ENCODE assay signal across 18 mouse cellular contexts in genomic region chr5:100437086-100437485, GRCm38 (mm10). TPM values are rescaled to one million over a fixed set of nuclear protein-coding genes. Genes with fewer than 3 reads are reported as not detected.
DNase-seq lines count a peak whose midpoint lies in the region; ATAC-seq and TF ChIP-seq lines count a peak whose summit lies in the region.
"Had no signal": no experiment of that assay in that cellular context is flagged by ENCODE, and none has a peak within 500 bp of the region (broad histone marks: within the 10 kb centered on the region; RNA-seq: fewer than 3 reads in every experiment).

No protein-coding gene starts in this region.

- dilution Hi-C loops in CH12.LX (cut with MboI; ENCODE audit: extremely low pct_ligation_motif_present, extremely low pct_unique_long_range_greater_than_20kb, low sequenced_read_pairs), result no loop called here

- H3K79me2 ChIP-seq in CH12.LX (replicated peaks; ENCODE audit: control insufficient read depth, extremely low read depth, insufficient read depth, poor library complexity, severe bottlenecking), result no peaks in the 10 kb centered on the region

- no peak overlapping the region for H3K9ac ChIP-seq in liver, embryonic 14.5 days (replicated peaks)
- H3K9ac ChIP-seq in liver, embryonic 11.5 days (ENCODE audit: low read depth, low read length), result no peak overlapping the region
- H3K9ac ChIP-seq in CH12.LX (ENCODE audit: insufficient read depth, low read depth), result no peak overlapping the region
- H3K9ac ChIP-seq: heart, embryonic 15.5 days; hindbrain, embryonic 13.5 days; neural tube, embryonic 12.5 days had no signal

- H3K36me3 ChIP-seq in liver, embryonic 14.5 days (replicated peaks; ENCODE audit: control insufficient read depth, insufficient read depth, low read depth), result peaks cover 12% of the 10 kb centered on the region
- H3K36me3 ChIP-seq in liver, embryonic 11.5 days (ENCODE audit: control insufficient read depth, insufficient read depth, low read length), result peaks cover 6% of the 10 kb centered on the region
- H3K36me3 ChIP-seq in CH12.LX (replicated peaks in 1 of 2; ENCODE audit: control insufficient read depth in 1 of 2, insufficient read depth in 1 of 2, low read length in 1 of 2), result peaks cover 21 to 55% of the 10 kb centered on the region in 2 experiments
- H3K36me3 ChIP-seq: heart, embryonic 15.5 days had no signal

- TF ChIP-seq RAD21 in CH12.LX (IDR thresholded peaks at IDR 0.05; ENCODE audit: low read depth, low read length), result no peak

- WGBS in liver, embryonic 14.5 days (ENCODE audit: insufficient replicate concordance), result 92% methylated on average over 4 of the region's 4 CpGs
- 95% methylated on average over 4 of the region's 4 CpGs for WGBS in liver, embryonic 11.5 days

- TF ChIP-seq POLR2A in CH12.LX (IDR thresholded peaks at IDR 0.05; ENCODE audit: low read depth, low read length), result no peak

- H3K9me3 ChIP-seq in liver, embryonic 14.5 days (ENCODE audit: control insufficient read depth, low read length), result no peaks in the 10 kb centered on the region
- H3K9me3 ChIP-seq in liver, embryonic 11.5 days (ENCODE audit: control insufficient read depth, low read length), result 0 out of 2 replicates have a peak, but pooled peaks cover 3% of the 10 kb centered on the region
- H3K9me3 ChIP-seq in CH12.LX (replicated peaks; ENCODE audit: low read length), result peaks cover 6% of the 10 kb centered on the region
- H3K9me3 ChIP-seq: heart, embryonic 15.5 days; hindbrain, embryonic 13.5 days; neural tube, embryonic 12.5 days had no signal

- no peak overlapping the region for H3K4me3 ChIP-seq in liver, embryonic 14.5 days (ENCODE audit: insufficient read depth in 1 of 2, low read depth in 2 of 2, low read length in 2 of 2)
- no peak overlapping the region for H3K4me3 ChIP-seq in liver, embryonic 11.5 days (ENCODE audit: low read depth, low read length)
- no peak overlapping the region for H3K4me3 ChIP-seq in CH12.LX (replicated peaks in 1 of 3; ENCODE audit: low read depth in 2 of 3, low read length in 2 of 3, poor library complexity in 1 of 3)
- H3K4me3 ChIP-seq: heart, embryonic 15.5 days; hindbrain, embryonic 13.5 days; megakaryocyte, embryonic 14.5 days; neural tube, embryonic 12.5 days had no signal

- no peak for ATAC-seq in liver, embryonic 14.5 days (ENCODE audit: insufficient read depth)
- no peak for ATAC-seq in liver, embryonic 11.5 days (replicated peaks; ENCODE audit: low FRiP score)

- DNase-seq in heart, adult 11 months, result peak; percentile 83
- DNase-seq in heart, postnatal 36 days, result no peak
- DNase-seq in liver, embryonic 14.5 days (ENCODE audit: low read depth in 3 of 3, low spot score in 3 of 3), result no peak
- no peak for DNase-seq in liver, embryonic 11.5 days (ENCODE audit: low spot score)
- no peak for DNase-seq in CH12.LX (ENCODE audit: extremely low read depth)
- DNase-seq in induced T-regulatory cell, adult 2 months (ENCODE audit: low read depth), result peak; percentile 25
- no peak for DNase-seq in embryo, embryonic 9.5 days (ENCODE audit: extremely low spot score)
- no peak for DNase-seq in adrenal gland, adult 2 months
- DNase-seq: cerebellum, adult 11 months; cerebellum, postnatal 25 days; kidney, adult 18-20 months; left cerebral cortex, postnatal 4 days; right cerebral cortex, postnatal 25 days; thymus, adult 2 months had no signal

- in situ Hi-C loops in CH12.LX (cut with MboI; ENCODE audit: low pct_ligation_motif_present, low pct_unique_long_range_greater_than_20kb, low sequenced_read_pairs), result no loop called here

- peak; percentile 66 for TF ChIP-seq CTCF in liver, embryonic 14.5 days (IDR thresholded peaks at IDR 0.05; ENCODE audit: low read depth)
- TF ChIP-seq CTCF in CH12.LX (conservative IDR thresholded peaks at IDR 0.05 in 1 of 2, IDR thresholded peaks at IDR 0.05 in 1 of 2; ENCODE audit: low read depth in 2 of 2, low read length in 2 of 2), result peak; percentile 22 to 27; a peak in 2 of 4 replicates

- H3K4me2 ChIP-seq in liver, embryonic 14.5 days (ENCODE audit: low read depth), result no peak overlapping the region
- H3K4me2 ChIP-seq in liver, embryonic 11.5 days, result no peak overlapping the region
- H3K4me2 ChIP-seq in CH12.LX (ENCODE audit: insufficient read depth, low read depth, poor library complexity, severe bottlenecking), result no peak overlapping the region
- H3K4me2 ChIP-seq: heart, embryonic 15.5 days; hindbrain, embryonic 13.5 days; neural tube, embryonic 12.5 days had no signal

- intact Hi-C loops in heart, postnatal 36 days (cut with DNase I), result no loop called here

- TF ChIP-seq EP300 in liver, embryonic 14.5 days (IDR thresholded peaks at IDR 0.05; ENCODE audit: low read depth), result no peak
- TF ChIP-seq EP300 in CH12.LX (IDR thresholded peaks at IDR 0.05; ENCODE audit: low read length), result no peak

- no peaks in the 10 kb centered on the region for H3K4me1 ChIP-seq in liver, embryonic 14.5 days (replicated peaks; ENCODE audit: control insufficient read depth in 2 of 2, insufficient read depth in 2 of 2, low read length in 1 of 2)
- H3K4me1 ChIP-seq in liver, embryonic 11.5 days (replicated peaks; ENCODE audit: control insufficient read depth, insufficient read depth, low read length), result no peaks in the 10 kb centered on the region
- H3K4me1 ChIP-seq in CH12.LX (ENCODE audit: control insufficient read depth in 1 of 2, insufficient read depth in 2 of 2), result peaks cover 4 to 18% of the 10 kb centered on the region in 2 experiments
- H3K4me1 ChIP-seq: heart, embryonic 15.5 days; hindbrain, embryonic 13.5 days; neural tube, embryonic 12.5 days had no signal

- H3K27ac ChIP-seq in liver, embryonic 14.5 days, result no peak overlapping the region
- no peak overlapping the region for H3K27ac ChIP-seq in liver, embryonic 11.5 days (ENCODE audit: low read depth, low read length)
- H3K27ac ChIP-seq in CH12.LX (ENCODE audit: insufficient read depth, low read depth), result no peak overlapping the region
- H3K27ac ChIP-seq: heart, embryonic 15.5 days; hindbrain, embryonic 13.5 days; neural tube, embryonic 12.5 days had no signal

- H3K27me3 ChIP-seq in liver, embryonic 14.5 days (ENCODE audit: control insufficient read depth, insufficient read depth, low read length), result no peaks in the 10 kb centered on the region
- no peaks in the 10 kb centered on the region for H3K27me3 ChIP-seq in liver, embryonic 11.5 days (replicated peaks; ENCODE audit: control insufficient read depth, insufficient read depth, low read length)
- no peaks in the 10 kb centered on the region for H3K27me3 ChIP-seq in CH12.LX (replicated peaks)
- H3K27me3 ChIP-seq: heart, embryonic 15.5 days; hindbrain, embryonic 13.5 days; megakaryocyte, embryonic 14.5 days; neural tube, embryonic 12.5 days had no signal

TF ChIP-seq in CH12.LX, 34 proteins besides CTCF, POLR2A, EP300 and RAD21:
- no peak for TF ChIP-seq SMC3 (IDR thresholded peaks at IDR 0.05; ENCODE audit: low read depth, low read length)

RNA-seq across cellular contexts. Expression of gene Sec31a, which starts 21.1 kb away (rescaled TPM):
- 100 to 1,000 TPM; 109 TPM for total RNA-seq in heart, postnatal 36 days (2021)
- polyA plus RNA-seq in liver, embryonic 14.5 days (2012; rRNA removed), result 48.5 and 56.2 TPM in 2 replicates
- polyA plus RNA-seq in liver, embryonic 14.5 days (2014; fragmentation: Nextera tagmentation; extraction: Ambion mirVana), result 43.6 and 44.8 TPM in 2 replicates
- polyA plus RNA-seq in liver, embryonic 11.5 days (2014; fragmentation: Nextera tagmentation; extraction: Ambion mirVana), result 125 and 131 TPM in 2 replicates
- 52.2 and 69.1 TPM in 2 replicates for total RNA-seq in CH12.LX (2012; rRNA removed)
- 48.2 and 48.5 TPM in 2 replicates for total RNA-seq in CH12.LX (2014; rRNA removed)
- polyA plus RNA-seq in CH12.LX (2012; ENCODE audit: insufficient read length, low read depth), result 131 and 161 TPM in 2 replicates
- 100 to 1,000 TPM; 153 to 237 TPM for total RNA-seq in adrenal gland, adult 2 months (2021)
- 265 and 326 TPM in 2 replicates for polyA plus RNA-seq in adrenal gland, adult 2 months (2012; rRNA removed)

Comparison
In these comparisons a context has a peak if more than half of its experiments do, and no peak if none do; other contexts are left out.
1. DNase-seq: peak in heart, adult 11 months (single experiment) and induced T-regulatory cell, adult 2 months (single experiment); none in heart, postnatal 36 days (0 of 2), liver, embryonic 14.5 days (0 of 3), liver, embryonic 11.5 days (single experiment), CH12.LX (single experiment), embryo, embryonic 9.5 days (single experiment) and adrenal gland, adult 2 months (single experiment).